Mouse (Mus musculus) liver, embryonic 13.5 days (tissue): ENCODE measurements at regions not wholly inside any gene's neighbourhood (a gene's known extent, or its start where the extent isn't known, plus 50 kb on each side); places are given as distances from the start of the nearest gene placed in this dataset.

Source experiments
- ATAC-seq: fragments of 200-750 bp; cut with Nextera tagmentation; 2 replicates; pipeline ENCODE4 v1.8.0; 2017; ENCODE audit warnings: low read depth, mild to moderate bottlenecking, moderate number of reproducible peaks, moderate library complexity
- DNase-seq: peaks from one replicate; pipeline ENCODE4 v3.0.0; 2022
- H3K27ac ChIP-seq: fragments of 300-500 bp; sonication (generic); 2 replicates; pipeline ENCODE4 v1.5.1; 2015; ENCODE audit warnings: moderate library complexity, mild to moderate bottlenecking, inconsistent platforms
- H3K27me3 ChIP-seq: fragments of 300-500 bp; sonication (generic); 2 replicates; pipeline ENCODE4 v1.6.1; 2015; ENCODE audit warnings: mild to moderate bottlenecking, inconsistent platforms
- H3K36me3 ChIP-seq: fragments of 300-500 bp; sonication (generic); 2 replicates; pipeline ENCODE4 v1.6.1; 2015; ENCODE audit warnings: mild to moderate bottlenecking, inconsistent platforms
- H3K4me1 ChIP-seq: fragments of 300-500 bp; sonication (generic); replicated peaks from 2 replicates; pipeline ENCODE4 v1.6.1; 2015; ENCODE audit warnings: inconsistent platforms
- H3K4me2 ChIP-seq: fragments of 300-500 bp; sonication (generic); 2 replicates; pipeline ENCODE4 v1.6.1; 2015; ENCODE audit warnings: inconsistent platforms, mild to moderate bottlenecking, moderate library complexity
- H3K4me3 ChIP-seq: fragments of 300-500 bp; sonication (generic); replicated peaks from 2 replicates; pipeline ENCODE4 v1.5.1; 2015; ENCODE audit warnings: mild to moderate bottlenecking, inconsistent platforms
- H3K9ac ChIP-seq: fragments of 300-500 bp; sonication (generic); 2 replicates; pipeline ENCODE4 v1.6.1; 2015; ENCODE audit warnings: mild to moderate bottlenecking, inconsistent platforms
- H3K9me3 ChIP-seq: fragments of 300-500 bp; sonication (generic); replicated peaks from 2 replicates; pipeline ENCODE4 v1.6.1; 2016; ENCODE audit warnings: inconsistent platforms
- WGBS: fragments of 180-500 bp; shearing (Covaris S2); methylation state at CpG from one replicate; pipeline ENCODE4 v1.1.7; 2015; ENCODE audit not compliant: insufficient replicate concordance; 5-methylcytosine and 5-hydroxymethylcytosine counted together

- ATAC-seq: peak; percentile 100
- 31% methylated on average over 3 of the region's 3 CpGs for WGBS
- peak overlapping the region; percentile 28 for H3K4me2 ChIP-seq
These were observed 121.2 kb upstream of the Mef2c start for GRCm38 (mm10) chr13:83382609-83383008.

GRCm38 (mm10) chr13:83394773-83395172 lies 109.1 kb upstream of the Mef2c start:
- Histone ChIP-seq H3K9me3 (no peaks in the 10 kb centered on the region), H3K4me3 (no peak overlapping the region), H3K9ac (no peak overlapping the region), H3K36me3 (no peaks in the 10 kb centered on the region), H3K27me3 (no peaks in the 10 kb centered on the region), H3K4me1 (0 out of 2 replicates have a peak, but pooled peaks cover 5% of the 10 kb centered on the region), H3K27ac (no peak overlapping the region), H3K4me2 (no peak overlapping the region)
- DNase-seq (no peak), ATAC-seq (no peak)
- WGBS: 81% methylated on average over 1 of the region's 1 CpGs

More at GRCm38 (mm10) chr13:83382609-83383008, 121.2 kb upstream of the Mef2c start:
- H3K36me3 ChIP-seq: no peaks in the 10 kb centered on the region
- H3K4me3 ChIP-seq: no peak overlapping the region
- H3K9ac ChIP-seq: no peak overlapping the region
- peak; percentile 78 for DNase-seq
- peak overlapping the region; percentile 63 for H3K27ac ChIP-seq
- peaks cover 30% of the 10 kb centered on the region for H3K4me1 ChIP-seq
- H3K9me3 ChIP-seq: no peaks in the 10 kb centered on the region
- no peaks in the 10 kb centered on the region for H3K27me3 ChIP-seq

GRCm38 (mm10) chr13:83399381-83399780 lies 104.5 kb upstream of the Mef2c start:
- Histone ChIP-seq H3K27me3 (no peaks in the 10 kb centered on the region), H3K9me3 (no peaks in the 10 kb centered on the region), H3K4me3 (no peak overlapping the region), H3K27ac (no peak overlapping the region), H3K4me1 (no peaks in the 10 kb centered on the region), H3K4me2 (no peak overlapping the region), H3K36me3 (no peaks in the 10 kb centered on the region), H3K9ac (no peak overlapping the region)
- DNase-seq (no peak), ATAC-seq (no peak)
- WGBS: 74% methylated on average over 6 of the region's 6 CpGs

GRCm38 (mm10) chr13:83439619-83440436 lies 64.0 kb upstream of the Mef2c start:
- WGBS: 58% methylated on average over 6 of the region's 6 CpGs

GRCm38 (mm10) chr13:83444277-83444676 lies 59.6 kb upstream of the Mef2c start:
- ATAC-seq (no peak), DNase-seq (no peak)
- no peak overlapping the region for H3K27ac ChIP-seq
- no peak overlapping the region for H3K4me3 ChIP-seq
- H3K9ac ChIP-seq: no peak overlapping the region
- H3K27me3 ChIP-seq: no peaks in the 10 kb centered on the region
- H3K4me1 ChIP-seq: no peaks in the 10 kb centered on the region
- H3K4me2 ChIP-seq: no peak overlapping the region
- H3K9me3 ChIP-seq: no peaks in the 10 kb centered on the region
- 69% methylated on average over 1 of the region's 1 CpGs for WGBS
- H3K36me3 ChIP-seq: no peaks in the 10 kb centered on the region

More at GRCm38 (mm10) chr13:83439619-83440436, 64.0 kb upstream of the Mef2c start:
- H3K4me3 ChIP-seq: no peak overlapping the region
- DNase-seq: no peak
- no peaks in the 10 kb centered on the region for H3K4me1 ChIP-seq
- H3K36me3 ChIP-seq: no peaks in the 10 kb centered on the region
- H3K4me2 ChIP-seq: no peak overlapping the region
- no peak overlapping the region for H3K27ac ChIP-seq
- no peak for ATAC-seq
- no peak overlapping the region for H3K9ac ChIP-seq
- no peaks in the 10 kb centered on the region for H3K9me3 ChIP-seq
- no peaks in the 10 kb centered on the region for H3K27me3 ChIP-seq

GRCm38 (mm10) chr13:83450820-83451219 lies 53.0 kb upstream of the Mef2c start:
- H3K4me1 ChIP-seq: no peaks in the 10 kb centered on the region
- no peak overlapping the region for H3K9ac ChIP-seq
- H3K4me2 ChIP-seq: no peak overlapping the region
- H3K36me3 ChIP-seq: no peaks in the 10 kb centered on the region
- no peak overlapping the region for H3K4me3 ChIP-seq
- H3K27ac ChIP-seq: no peak overlapping the region
- DNase-seq: no peak
- H3K27me3 ChIP-seq: no peaks in the 10 kb centered on the region
- H3K9me3 ChIP-seq: no peaks in the 10 kb centered on the region
- no peak for ATAC-seq

GRCm38 (mm10) chr13:83452987-83453386 lies 50.8 kb upstream of the Mef2c start:
- DNase-seq (no peak), ATAC-seq (no peak)
- H3K4me3 ChIP-seq: no peak overlapping the region
- H3K4me2 ChIP-seq: no peak overlapping the region
- no peaks in the 10 kb centered on the region for H3K27me3 ChIP-seq
- no peak overlapping the region for H3K9ac ChIP-seq
- H3K27ac ChIP-seq: no peak overlapping the region
- no peaks in the 10 kb centered on the region for H3K9me3 ChIP-seq
- WGBS: 36% methylated on average over 4 of the region's 4 CpGs
- H3K4me1 ChIP-seq: no peaks in the 10 kb centered on the region
- H3K36me3 ChIP-seq: no peaks in the 10 kb centered on the region
